Mouse (Mus musculus) adrenal gland, adult (tissue): ENCODE results near the gene Reep6.

Source experiments
- DNase-seq, 2 experiments: peaks; one replicate each; pipeline ENCODE4 v3.0.0; 2022 to 2023; ENCODE audit warnings: low spot score in 1 of 2; ENCODE audit not compliant: inconsistent age in 2 of 2

Gene Reep6

DNA sequence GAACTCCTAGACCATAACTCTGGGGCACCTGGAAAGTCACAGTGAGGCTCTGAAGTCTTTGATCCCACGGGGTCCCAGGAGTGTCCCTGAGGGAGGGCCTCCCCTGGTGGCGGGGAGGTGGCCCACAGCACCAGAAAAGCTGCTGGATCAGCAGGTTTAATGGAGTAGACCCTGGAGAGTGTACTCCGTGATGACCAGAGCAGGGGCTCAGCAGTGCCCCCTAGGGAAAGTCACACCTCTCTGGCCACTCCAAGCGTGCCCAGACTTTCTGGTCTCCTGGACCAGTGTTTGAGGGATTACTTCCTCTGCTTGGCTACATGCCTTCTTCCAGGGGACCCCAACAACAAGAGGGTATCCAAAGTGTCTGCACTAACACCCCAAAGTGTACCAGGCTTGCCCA lies 53.7 kb downstream of the Reep6 start:
- peak; percentile 59 to 73 for DNase-seq

DNA sequence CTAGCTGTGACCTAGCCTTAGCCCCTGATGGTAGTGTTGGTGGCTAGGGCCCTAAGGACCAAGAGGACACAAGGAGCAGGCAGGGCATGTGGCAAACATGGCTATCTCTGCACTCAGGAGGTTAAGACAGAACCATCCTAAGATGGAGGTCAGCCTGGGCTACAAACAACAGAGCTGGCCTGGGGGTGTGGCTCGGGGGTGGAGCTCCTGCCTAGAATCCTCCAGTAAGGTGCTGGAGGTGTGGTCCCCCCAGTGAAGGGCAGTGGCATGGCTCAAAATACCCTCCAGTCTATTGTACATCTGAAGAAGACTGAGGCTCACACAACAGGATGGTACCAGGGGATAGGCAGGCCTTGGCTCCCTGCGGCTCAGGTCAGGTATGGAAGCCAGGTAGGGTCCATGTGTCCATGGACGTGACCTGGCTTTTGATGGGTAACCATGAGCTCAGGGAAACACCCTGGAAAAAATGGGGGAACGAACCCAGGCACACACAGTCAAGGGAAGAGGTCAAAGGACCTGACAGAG lies 54.4 kb downstream of the Reep6 start:
- peak; percentile 45 to 62 for DNase-seq

DNA sequence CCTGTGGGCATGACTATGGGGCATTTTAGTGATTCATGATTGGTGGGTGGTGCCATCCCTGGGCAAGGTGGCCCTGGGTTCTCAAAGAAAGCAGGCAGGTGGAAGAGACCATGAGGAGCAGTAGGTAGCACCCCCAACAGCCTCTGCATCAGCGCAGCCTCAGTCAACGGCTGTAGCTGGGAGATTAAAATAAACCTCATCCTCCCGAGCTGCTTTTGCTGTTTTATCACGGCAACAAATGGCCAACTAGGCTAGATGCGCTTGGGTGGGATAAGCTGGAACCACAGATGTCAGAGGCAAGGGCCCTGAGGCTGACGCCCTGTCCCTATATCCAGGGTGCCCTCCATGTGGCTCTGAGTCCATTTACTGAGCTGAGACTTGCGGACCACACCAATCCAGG lies 55.0 kb downstream of the Reep6 start:
- DNase-seq = peak; percentile 25 to 57

DNA sequence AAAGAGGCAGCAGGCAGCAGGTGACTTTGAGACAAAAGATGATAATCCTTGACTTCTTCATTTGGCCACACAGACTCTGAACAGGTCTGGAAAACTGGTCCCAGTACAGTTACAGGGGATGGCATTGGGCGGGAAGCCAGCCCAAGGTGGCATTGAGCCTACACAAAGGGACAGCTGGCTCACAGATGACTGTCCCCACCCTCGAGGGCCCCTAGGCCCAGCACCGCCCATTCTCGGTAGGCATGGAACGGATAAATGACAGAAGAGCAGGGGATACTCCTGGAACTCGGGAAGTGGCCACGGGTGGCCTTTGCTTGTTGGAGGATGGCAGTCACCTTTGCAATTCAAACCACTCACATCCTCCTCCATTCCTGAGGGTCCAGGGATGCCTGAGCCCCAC lies 55.6 kb downstream of the Reep6 start:
- DNase-seq = peak; percentile 55 to 73
